In genomic region chr13:46043568-46043967, GRCm38 (mm10) we compare ENCODE assay signal across 10 mouse cellular contexts.
DNase-seq lines count a peak whose midpoint lies in the region; ATAC-seq and TF ChIP-seq lines count a peak whose summit lies in the region.
"Had no signal": no experiment of that assay in that cellular context is flagged by ENCODE, and none has a peak within 500 bp of the region (broad histone marks: within the 10 kb centered on the region; RNA-seq: fewer than 3 reads in every experiment).

No protein-coding gene starts in this region.

- H3K4me2 ChIP-seq in liver, embryonic 14.5 days (ENCODE audit: low read depth): peak overlapping the region; percentile 42; the same call in 1 of the 2 replicates

- peak overlapping the region; percentile 43 for H3K4me3 ChIP-seq in layer of hippocampus, adult 2 months
- H3K4me3 ChIP-seq in liver, embryonic 14.5 days (ENCODE audit: insufficient read depth in 1 of 2, low read depth in 2 of 2, low read length in 2 of 2): no peak overlapping the region

- H3K27ac ChIP-seq in layer of hippocampus, adult 2 months: peak overlapping the region; percentile 92
- H3K27ac ChIP-seq in liver, embryonic 14.5 days: no peak overlapping the region
- H3K27ac ChIP-seq: heart, adult 2 months had no signal

- no peaks in the 10 kb centered on the region for H3K27me3 ChIP-seq in liver, embryonic 14.5 days (ENCODE audit: control insufficient read depth, insufficient read depth, low read length)

- no peak for TF ChIP-seq CTCF in layer of hippocampus, adult 2 months (conservative IDR thresholded peaks at IDR 0.05)
- TF ChIP-seq CTCF in liver, embryonic 14.5 days (IDR thresholded peaks at IDR 0.05; ENCODE audit: low read depth): no peak

- no peak for TF ChIP-seq EP300 in liver, embryonic 14.5 days (IDR thresholded peaks at IDR 0.05; ENCODE audit: low read depth)

- no peaks in the 10 kb centered on the region for H3K36me3 ChIP-seq in liver, embryonic 14.5 days (replicated peaks; ENCODE audit: control insufficient read depth, insufficient read depth, low read depth)

- H3K9ac ChIP-seq in liver, embryonic 14.5 days (replicated peaks): no peak overlapping the region

- H3K9me3 ChIP-seq in liver, embryonic 14.5 days (ENCODE audit: control insufficient read depth, low read length): no peaks in the 10 kb centered on the region

- 51% methylated on average over 12 of the region's 12 CpGs for WGBS in liver, embryonic 14.5 days (ENCODE audit: insufficient replicate concordance)

- no peak for ATAC-seq in liver, embryonic 14.5 days (ENCODE audit: insufficient read depth)

- H3K4me1 ChIP-seq in liver, embryonic 14.5 days (replicated peaks; ENCODE audit: control insufficient read depth in 2 of 2, insufficient read depth in 2 of 2, low read length in 1 of 2): peaks cover 0 to 4% of the 10 kb centered on the region in 2 experiments; a peak in 2 of 4 replicates

- DNase-seq in adrenal gland, adult (ENCODE audit: inconsistent age in 2 of 2, low spot score in 1 of 2): peak; percentile 51 to 84
- DNase-seq in adrenal gland, postnatal 4 days (ENCODE audit: low spot score in 2 of 2): no peak
- DNase-seq in layer of hippocampus, adult 2 months (ENCODE audit: low spot score in 2 of 2): peak; percentile 41 to 58
- no peak for DNase-seq in layer of hippocampus, adult 9-10 months (ENCODE audit: low spot score)
- DNase-seq in adrenal gland, postnatal 36 days: peak; percentile 58 to 65
- DNase-seq in liver, embryonic 14.5 days (ENCODE audit: low read depth in 3 of 3, low spot score in 3 of 3): no peak
- DNase-seq in spleen, postnatal 4 days (ENCODE audit: low spot score in 2 of 2): no peak
- DNase-seq in retina, postnatal 1 day: no peak
- DNase-seq: midbrain, embryonic 14.5 days had no signal

Comparison
In these comparisons a context has a peak if more than half of its experiments do, and no peak if none do; other contexts are left out.
1. DNase-seq: peak in adrenal gland, adult (2 of 2), layer of hippocampus, adult 2 months (2 of 2) and adrenal gland, postnatal 36 days (2 of 2); none in adrenal gland, postnatal 4 days (0 of 2), layer of hippocampus, adult 9-10 months (single experiment), liver, embryonic 14.5 days (0 of 3), spleen, postnatal 4 days (0 of 2) and retina, postnatal 1 day (single experiment).